Mouse (Mus musculus): ENCODE results near the gene Smpd2. TPM values are rescaled to one million over a fixed set of nuclear protein-coding genes. Genes with fewer than 3 reads are reported as not detected.
A peak's percentile ranks its signal among the peaks of the same experiment; 100 is the strongest.

Gene Smpd2
- total and polyA plus RNA-seq, 3 experiments, result 6.6 to 12.6 (median 12.2) TPM

DNA sequence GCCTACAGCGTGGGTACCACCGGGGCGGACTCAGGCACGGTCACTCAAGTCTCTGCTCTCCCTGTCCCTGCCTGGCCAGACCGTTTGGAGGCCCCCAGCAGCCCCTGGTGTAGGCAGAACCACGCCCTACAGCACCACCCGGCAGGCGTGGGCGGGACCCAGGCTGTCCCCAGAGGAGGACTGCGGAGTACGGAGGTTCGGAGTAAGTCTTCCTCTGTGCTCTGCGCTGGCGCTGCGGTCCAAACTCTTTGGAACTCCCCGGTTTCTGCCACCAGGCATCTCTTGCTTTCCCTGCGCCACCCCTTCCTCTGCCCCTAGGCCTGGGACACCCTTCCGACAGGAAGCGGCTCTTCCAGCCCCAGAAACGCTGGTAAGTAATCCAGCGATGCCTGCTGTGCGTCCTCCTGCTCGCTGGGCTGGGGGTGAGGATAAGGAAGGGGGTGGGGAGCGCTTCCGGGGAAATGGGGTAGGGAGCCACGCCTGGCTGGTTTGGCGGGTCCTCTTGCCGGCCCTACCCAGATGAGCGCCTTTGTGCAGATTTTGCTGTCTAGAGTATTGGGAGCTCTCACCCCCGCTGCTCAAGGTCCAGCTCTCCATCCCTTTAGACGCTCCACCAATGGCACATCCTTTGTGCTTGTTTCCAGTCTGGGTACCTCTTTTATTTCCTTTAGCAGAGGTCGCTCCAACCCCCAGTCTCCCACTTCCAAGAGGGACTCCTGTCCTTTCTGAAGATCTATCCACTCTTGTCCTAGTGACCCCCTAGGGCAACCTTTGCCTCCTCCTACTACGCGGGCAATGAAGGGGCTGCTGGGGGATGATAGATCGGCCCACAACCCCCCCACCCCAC is 13.8 kb downstream of the Smpd2 start, which contains the start of gene Mical1:
TSS of gene Mical1 (plus strand) at position 144 of the 847 bp plus-strand sequence.
- peaks cover 94% of the 10 kb centered on the region for H3K4me1 ChIP-seq (ENCODE audit: insufficient read depth, low read depth, low read length)
- H3K27me3 ChIP-seq (ENCODE audit: insufficient read depth, low read length), result no peaks in the 10 kb centered on the region
- peaks cover 38% of the 10 kb centered on the region for H3K36me3 ChIP-seq (replicated peaks)
- H3K4me3 ChIP-seq (ENCODE audit: low read depth, low read length), result peak within 1 kb of the TSS; percentile 77
- peak; percentile 77 for DNase-seq (ENCODE audit: low spot score)
- TF ChIP-seq POLR2AphosphoS5 (IDR thresholded peaks at IDR 0.05; ENCODE audit: insufficient replicate concordance, low read depth, low read length), result no peak
- no peak for TF ChIP-seq GATA2 (IDR thresholded peaks at IDR 0.05; ENCODE audit: borderline replicate concordance, low read depth, low read length)
- no peak for TF ChIP-seq CTCF (IDR thresholded peaks at IDR 0.05; ENCODE audit: low read depth, low read length)
- no peak for TF ChIP-seq GATA1 (IDR thresholded peaks at IDR 0.05; ENCODE audit: borderline replicate concordance, low read length)
- TF ChIP-seq TAL1 (conservative IDR thresholded peaks at IDR 0.05; ENCODE audit: low read depth, low read length), result no peak
- peak; percentile 46 for ATAC-seq (ENCODE audit: extremely low read depth, insufficient number of reproducible peaks, low FRiP score, poor library complexity, severe bottlenecking)
- H3K9me3 ChIP-seq (replicated peaks), result no peaks in the 10 kb centered on the region

- Histone ChIP-seq H3K27me3 (ENCODE audit: insufficient read depth, low read length) (no peaks in the 10 kb centered on the region), H3K4me1 (ENCODE audit: insufficient read depth, low read depth, low read length) (peaks cover 83% of the 10 kb centered on the region), H3K36me3 (replicated peaks) (peaks cover 24% of the 10 kb centered on the region), H3K4me3 (ENCODE audit: low read depth, low read length) (peak overlapping the region; percentile 34; the same call in 1 of the 2 replicates), H3K9me3 (replicated peaks) (no peaks in the 10 kb centered on the region)
- ATAC-seq (ENCODE audit: extremely low read depth, insufficient number of reproducible peaks, low FRiP score, poor library complexity, severe bottlenecking) (no peak), DNase-seq (ENCODE audit: low spot score) (no peak)
- TF ChIP-seq CTCF (IDR thresholded peaks at IDR 0.05; ENCODE audit: low read depth, low read length) (no peak), GATA2 (IDR thresholded peaks at IDR 0.05; ENCODE audit: borderline replicate concordance, low read depth, low read length) (no peak), GATA1 (IDR thresholded peaks at IDR 0.05; ENCODE audit: borderline replicate concordance, low read length) (no peak), POLR2AphosphoS5 (IDR thresholded peaks at IDR 0.05; ENCODE audit: insufficient replicate concordance, low read depth, low read length) (no peak), TAL1 (conservative IDR thresholded peaks at IDR 0.05; ENCODE audit: low read depth, low read length) (no peak)
Measured at GRCm38 (mm10) chr10:41474981-41475391, 15.2 kb downstream of the Smpd2 start.

DNA sequence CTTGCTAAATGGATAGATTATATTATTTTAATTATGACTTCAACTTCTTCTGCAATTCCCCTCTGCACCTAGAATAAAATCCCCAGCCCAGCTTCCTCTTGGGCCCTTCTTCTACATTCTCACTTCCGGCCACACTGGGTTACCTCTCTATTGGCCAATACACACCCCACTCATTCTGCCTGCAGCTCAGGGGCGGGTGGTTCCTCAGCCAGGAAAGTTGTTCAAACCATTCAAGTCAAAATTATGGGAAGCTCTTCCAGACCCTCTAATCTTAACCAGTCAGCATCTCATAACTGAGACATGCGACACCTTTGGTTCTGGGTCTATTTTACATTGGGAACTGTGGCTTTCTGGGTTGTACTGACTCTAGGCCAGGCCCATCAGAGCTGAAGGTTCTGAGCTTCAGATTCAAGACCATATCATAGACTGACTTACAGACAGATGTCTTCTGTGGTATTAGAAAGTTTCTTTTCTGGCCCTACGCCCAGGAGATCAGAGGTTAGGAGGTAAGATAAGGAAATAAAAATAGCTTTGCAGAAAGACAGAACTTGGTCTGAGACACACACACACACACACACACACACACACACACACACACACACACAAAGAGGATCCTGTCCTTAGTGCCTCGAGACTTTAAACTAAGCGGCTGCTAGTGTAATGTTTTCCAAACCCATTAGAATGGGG is 16.2 kb downstream of the Smpd2 start:
- DNase-seq (ENCODE audit: low spot score) (peak; percentile 70), ATAC-seq (ENCODE audit: extremely low read depth, insufficient number of reproducible peaks, low FRiP score, poor library complexity, severe bottlenecking) (peak; percentile 29; the same call in 1 of the 2 replicates)
- TF ChIP-seq GATA1 (IDR thresholded peaks at IDR 0.05; ENCODE audit: borderline replicate concordance, low read length), result no peak
- TF ChIP-seq CTCF (IDR thresholded peaks at IDR 0.05; ENCODE audit: low read depth, low read length), result no peak
- no peak for TF ChIP-seq POLR2AphosphoS5 (IDR thresholded peaks at IDR 0.05; ENCODE audit: insufficient replicate concordance, low read depth, low read length)
- TF ChIP-seq TAL1 (conservative IDR thresholded peaks at IDR 0.05; ENCODE audit: low read depth, low read length), result no peak
- no peaks in the 10 kb centered on the region for H3K27me3 ChIP-seq (ENCODE audit: insufficient read depth, low read length)
- H3K4me3 ChIP-seq (ENCODE audit: low read depth, low read length), result no peak overlapping the region
- H3K9me3 ChIP-seq (replicated peaks), result no peaks in the 10 kb centered on the region
- peaks cover 13% of the 10 kb centered on the region for H3K36me3 ChIP-seq (replicated peaks)
- H3K4me1 ChIP-seq (ENCODE audit: insufficient read depth, low read depth, low read length), result peaks cover 74% of the 10 kb centered on the region

- no peak for ATAC-seq (ENCODE audit: extremely low read depth, insufficient number of reproducible peaks, low FRiP score, poor library complexity, severe bottlenecking)
- peaks cover 66% of the 10 kb centered on the region for H3K4me1 ChIP-seq (ENCODE audit: insufficient read depth, low read depth, low read length)
- TF ChIP-seq GATA1 (IDR thresholded peaks at IDR 0.05; ENCODE audit: borderline replicate concordance, low read length) (no peak), CTCF (IDR thresholded peaks at IDR 0.05; ENCODE audit: low read depth, low read length) (no peak), GATA2 (IDR thresholded peaks at IDR 0.05; ENCODE audit: borderline replicate concordance, low read depth, low read length) (no peak), POLR2AphosphoS5 (IDR thresholded peaks at IDR 0.05; ENCODE audit: insufficient replicate concordance, low read depth, low read length) (no peak), TAL1 (conservative IDR thresholded peaks at IDR 0.05; ENCODE audit: low read depth, low read length) (no peak)
Measured at GRCm38 (mm10) chr10:41472962-41473481, 17.1 kb downstream of the Smpd2 start.

DNA sequence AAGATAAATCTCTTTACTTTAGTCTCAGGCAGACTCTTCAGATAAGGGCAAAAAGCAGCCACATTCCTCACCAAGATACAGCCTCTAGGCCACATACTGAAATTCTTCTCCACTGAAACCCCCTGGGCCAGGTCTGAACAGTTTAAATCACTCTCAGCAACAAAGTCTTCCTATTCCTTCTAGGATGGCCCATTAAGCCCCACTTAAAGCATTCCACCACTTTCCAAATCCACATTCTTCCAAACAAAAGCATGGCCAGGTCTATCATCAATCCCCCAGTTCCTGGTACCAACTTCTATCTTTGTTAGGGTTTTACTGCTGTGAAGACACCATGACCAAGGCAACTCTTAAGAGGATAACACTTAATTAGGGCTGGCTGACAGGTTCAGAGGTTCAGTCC is 17.6 kb downstream of the Smpd2 start:
- DNase-seq (ENCODE audit: low spot score) (no peak), ATAC-seq (ENCODE audit: extremely low read depth, insufficient number of reproducible peaks, low FRiP score, poor library complexity, severe bottlenecking) (no peak)
- no peaks in the 10 kb centered on the region for H3K9me3 ChIP-seq (replicated peaks)
- TF ChIP-seq TAL1 (conservative IDR thresholded peaks at IDR 0.05; ENCODE audit: low read depth, low read length) (no peak), GATA1 (IDR thresholded peaks at IDR 0.05; ENCODE audit: borderline replicate concordance, low read length) (no peak), CTCF (IDR thresholded peaks at IDR 0.05; ENCODE audit: low read depth, low read length) (no peak), POLR2AphosphoS5 (IDR thresholded peaks at IDR 0.05; ENCODE audit: insufficient replicate concordance, low read depth, low read length) (no peak), GATA2 (IDR thresholded peaks at IDR 0.05; ENCODE audit: borderline replicate concordance, low read depth, low read length) (no peak)
- H3K4me3 ChIP-seq (ENCODE audit: low read depth, low read length), result no peak overlapping the region
- no peaks in the 10 kb centered on the region for H3K27me3 ChIP-seq (ENCODE audit: insufficient read depth, low read length)
- peaks cover 61% of the 10 kb centered on the region for H3K4me1 ChIP-seq (ENCODE audit: insufficient read depth, low read depth, low read length)
- peaks cover 4% of the 10 kb centered on the region for H3K36me3 ChIP-seq (replicated peaks)

More at GRCm38 (mm10) chr10:41472962-41473481, 17.1 kb downstream of the Smpd2 start:
- Histone ChIP-seq H3K36me3 (replicated peaks) (peaks cover 7% of the 10 kb centered on the region), H3K4me3 (ENCODE audit: low read depth, low read length) (peak overlapping the region; percentile 18; the same call in 1 of the 2 replicates), H3K9me3 (replicated peaks) (no peaks in the 10 kb centered on the region), H3K27me3 (ENCODE audit: insufficient read depth, low read length) (no peaks in the 10 kb centered on the region)
- DNase-seq (ENCODE audit: low spot score), result no peak

DNA sequence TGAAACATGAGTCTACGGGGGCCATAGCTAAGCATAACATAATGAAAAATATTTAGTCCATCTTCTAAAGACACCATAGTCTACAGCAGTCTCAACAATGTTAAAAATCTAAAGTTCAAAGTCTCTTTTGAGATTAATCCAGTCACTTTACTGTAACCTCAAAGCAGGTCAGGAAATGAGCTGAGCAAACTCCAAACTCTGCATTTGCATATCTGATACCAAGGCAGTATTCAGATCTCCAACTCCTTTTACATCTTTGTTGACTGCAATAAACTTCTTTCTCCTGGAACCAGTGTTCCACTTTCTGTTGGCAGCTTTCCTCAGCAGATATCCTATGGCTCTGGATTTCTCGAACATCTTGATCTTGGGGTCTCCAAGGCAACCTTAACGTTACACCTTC is 19.5 kb downstream of the Smpd2 start:
- Histone ChIP-seq H3K4me1 (ENCODE audit: insufficient read depth, low read depth, low read length) (peaks cover 42% of the 10 kb centered on the region), H3K36me3 (replicated peaks) (peaks cover 15% of the 10 kb centered on the region), H3K27me3 (ENCODE audit: insufficient read depth, low read length) (no peaks in the 10 kb centered on the region), H3K9me3 (replicated peaks) (no peaks in the 10 kb centered on the region), H3K4me3 (ENCODE audit: low read depth, low read length) (no peak overlapping the region)
- ATAC-seq (ENCODE audit: extremely low read depth, insufficient number of reproducible peaks, low FRiP score, poor library complexity, severe bottlenecking) (no peak), DNase-seq (ENCODE audit: low spot score) (no peak)
- no peak for TF ChIP-seq GATA1 (IDR thresholded peaks at IDR 0.05; ENCODE audit: borderline replicate concordance, low read length)
